Mouse (Mus musculus): ENCODE results near the gene Wdr13. TPM values are rescaled to one million over a fixed set of nuclear protein-coding genes. Genes with fewer than 3 reads are reported as not detected.
A peak's percentile ranks its signal among the peaks of the same experiment; 100 is the strongest.
"Not testable (repeated sequence)": the region's sequence is repeated elsewhere in the genome, so short reads cannot be mapped to it uniquely, and the experiment has no call there.

Gene Wdr13
- polyA plus RNA-seq, 1 experiment from 2014 or later = 45.0 TPM

DNA sequence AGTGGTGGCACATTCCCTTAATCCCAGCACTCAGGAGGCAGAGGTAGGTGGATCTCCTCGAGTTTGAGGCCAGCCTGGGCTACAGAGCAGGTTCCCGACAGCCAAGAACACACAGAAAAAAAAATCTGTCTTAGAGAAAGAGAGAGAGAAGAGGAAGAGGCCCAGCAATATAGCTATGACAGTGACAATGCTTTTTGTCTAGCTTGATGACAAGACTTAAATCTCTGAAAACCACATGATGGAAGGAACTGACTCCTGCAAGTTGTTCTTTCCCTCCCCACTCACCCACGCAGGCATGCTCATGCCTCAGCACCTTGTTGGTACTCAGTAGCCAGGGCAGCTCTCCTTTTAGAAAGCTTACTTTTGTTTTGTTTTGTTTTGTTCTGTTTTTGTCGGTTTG, 33.3 kb downstream of the Wdr13 start:
- Histone ChIP-seq H3K9me3 (no peaks in the 10 kb centered on the region), H3K9ac (no peak overlapping the region), H3K27me3 (replicated peaks) (no peaks in the 10 kb centered on the region), H3K36me3 (no peaks in the 10 kb centered on the region), H3K4me1 (no peaks in the 10 kb centered on the region), H3K4me3 (no peak overlapping the region), H3K4me2 (replicated peaks) (no peak overlapping the region), H3K27ac (no peak overlapping the region)
- no peak for ATAC-seq (ENCODE audit: low FRiP score, low read depth)
- 62% methylated on average over 4 of the region's 4 CpGs for WGBS

DNA sequence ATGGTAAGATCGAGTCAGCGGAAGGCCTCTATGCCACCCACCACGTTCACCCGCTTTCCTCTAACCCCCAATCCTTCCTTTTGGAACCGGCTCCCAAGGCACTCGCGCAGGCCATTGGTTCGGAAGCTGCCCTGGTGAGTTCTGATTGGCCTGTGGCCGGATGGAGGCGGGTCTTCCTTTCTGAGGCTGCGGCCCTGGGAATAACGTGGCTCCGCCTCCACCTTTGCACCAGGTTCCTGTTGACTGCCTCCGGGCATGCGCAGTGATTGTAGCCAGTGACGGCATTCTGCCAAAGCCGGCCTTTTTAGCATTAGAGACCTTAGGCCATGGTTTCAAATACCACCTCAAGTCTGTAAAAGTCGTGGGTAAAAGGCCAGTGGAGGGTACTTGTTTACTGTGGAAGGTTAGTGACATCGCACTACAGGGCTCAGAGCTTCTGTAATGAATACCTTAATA, 35.9 kb downstream of the Wdr13 start:
- no peaks in the 10 kb centered on the region for H3K9me3 ChIP-seq
- no peak overlapping the region for H3K9ac ChIP-seq
- H3K4me3 ChIP-seq = peak overlapping the region; percentile 11; the same call in 1 of the 2 replicates
- H3K4me2 ChIP-seq (replicated peaks) = peak overlapping the region; percentile 48
- no peaks in the 10 kb centered on the region for H3K4me1 ChIP-seq
- H3K27ac ChIP-seq = no peak overlapping the region
- ATAC-seq (ENCODE audit: low FRiP score, low read depth) = peak; percentile 96
- 14% methylated on average over 19 of the region's 19 CpGs for WGBS
- no peaks in the 10 kb centered on the region for H3K27me3 ChIP-seq (replicated peaks)
- H3K36me3 ChIP-seq = no peaks in the 10 kb centered on the region

DNA sequence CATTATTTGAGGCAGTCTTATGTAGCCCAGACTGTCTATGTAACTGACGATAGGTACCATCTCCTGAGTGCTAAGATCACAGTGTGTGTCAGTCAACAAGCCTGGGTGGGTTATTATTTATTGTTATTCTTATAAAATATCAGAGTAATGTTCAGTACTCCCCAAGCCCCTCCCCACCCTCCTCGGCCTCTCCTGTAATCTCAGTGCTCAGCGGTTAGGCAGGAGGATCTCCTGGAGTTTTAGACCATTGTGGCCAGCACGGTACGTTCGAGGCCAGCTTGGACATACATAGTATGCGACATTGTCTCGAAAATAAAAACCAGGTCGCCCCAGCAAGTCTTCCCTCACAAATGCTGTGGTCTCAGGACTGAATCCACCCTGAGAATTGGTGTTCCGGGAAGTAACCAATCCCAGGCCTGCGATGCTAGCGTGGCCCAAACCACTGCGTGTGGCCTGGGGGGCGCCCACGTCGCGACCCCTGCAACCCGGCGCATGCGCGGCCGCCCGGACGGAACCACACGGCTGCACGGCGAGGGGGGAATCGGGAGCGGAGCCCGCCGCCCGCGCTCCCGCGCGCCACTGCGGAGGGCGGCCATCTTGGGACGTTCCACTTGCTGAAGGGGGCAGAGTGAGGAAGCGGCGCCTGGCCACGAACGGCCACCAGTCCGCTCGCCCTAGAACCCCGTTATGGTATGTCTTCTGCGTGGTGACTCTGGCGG, 36.5 kb downstream of the Wdr13 start:
- WGBS = 23% methylated on average over 13 of the region's 48 CpGs
- not testable (repeated sequence) for H3K27ac ChIP-seq

GRCm38 (mm10) chrX:8095546-8095945, 37.1 kb downstream of the Wdr13 start:
- Histone ChIP-seq H3K4me3 (no peak overlapping the region), H3K9me3 (no peaks in the 10 kb centered on the region), H3K36me3 (no peaks in the 10 kb centered on the region), H3K4me1 (no peaks in the 10 kb centered on the region), H3K27ac (no peak overlapping the region), H3K27me3 (replicated peaks) (no peaks in the 10 kb centered on the region), H3K4me2 (replicated peaks) (peak overlapping the region; percentile 49), H3K9ac (no peak overlapping the region)
- ATAC-seq (ENCODE audit: low FRiP score, low read depth) = no peak
- WGBS = 88% methylated on average over 10 of the region's 10 CpGs

More for the DNA sequence above, 36.5 kb downstream of the Wdr13 start:
- H3K4me1 ChIP-seq; H3K27me3 ChIP-seq (replicated peaks); H3K9me3 ChIP-seq; H3K36me3 ChIP-seq; H3K4me3 ChIP-seq; H3K9ac ChIP-seq: not testable (repeated sequence)
- H3K4me2 ChIP-seq (replicated peaks) = peak overlapping the region; percentile 49
- peak; percentile 90 for ATAC-seq (ENCODE audit: low FRiP score, low read depth)

- WGBS = 81% methylated on average over 4 of the region's 5 CpGs
- not testable (repeated sequence) for H3K4me1 ChIP-seq; H3K36me3 ChIP-seq; ATAC-seq (ENCODE audit: low FRiP score, low read depth); H3K27ac ChIP-seq; H3K9ac ChIP-seq; H3K4me2 ChIP-seq (replicated peaks); H3K9me3 ChIP-seq; H3K4me3 ChIP-seq; H3K27me3 ChIP-seq (replicated peaks)
Observed at GRCm38 (mm10) chrX:8090954-8091347, 41.7 kb downstream of the Wdr13 start.

GRCm38 (mm10) chrX:8090346-8090953, 42.2 kb downstream of the Wdr13 start, which contains the start of gene Was:
TSS of gene Was (minus strand) at chrX:8090498.
- no peak for ATAC-seq (ENCODE audit: low FRiP score, low read depth)
- Histone ChIP-seq H3K36me3 (no peaks in the 10 kb centered on the region), H3K9ac (no peak within 1 kb of the TSS), H3K4me2 (replicated peaks) (no peak within 1 kb of the TSS), H3K9me3 (no peaks in the 10 kb centered on the region), H3K4me3 (no peak within 1 kb of the TSS), H3K4me1 (no peaks in the 10 kb centered on the region), H3K27me3 (replicated peaks) (no peaks in the 10 kb centered on the region), H3K27ac (no peak within 1 kb of the TSS)
- WGBS = 91% methylated on average over 14 of the region's 14 CpGs

GRCm38 (mm10) chrX:8089746-8090145, 42.9 kb downstream of the Wdr13 start:
- no peak for ATAC-seq (ENCODE audit: low FRiP score, low read depth)
- no peak overlapping the region for H3K27ac ChIP-seq
- 93% methylated on average over 3 of the region's 3 CpGs for WGBS
- H3K4me2 ChIP-seq (replicated peaks) = no peak overlapping the region
- no peaks in the 10 kb centered on the region for H3K27me3 ChIP-seq (replicated peaks)
- H3K9me3 ChIP-seq = no peaks in the 10 kb centered on the region
- no peak overlapping the region for H3K9ac ChIP-seq
- H3K36me3 ChIP-seq = no peaks in the 10 kb centered on the region
- no peaks in the 10 kb centered on the region for H3K4me1 ChIP-seq
- no peak overlapping the region for H3K4me3 ChIP-seq

- Histone ChIP-seq H3K27ac (no peak overlapping the region), H3K4me3 (no peak overlapping the region), H3K36me3 (no peaks in the 10 kb centered on the region), H3K9ac (no peak overlapping the region), H3K4me1 (no peaks in the 10 kb centered on the region), H3K9me3 (no peaks in the 10 kb centered on the region), H3K27me3 (replicated peaks) (no peaks in the 10 kb centered on the region), H3K4me2 (replicated peaks) (no peak overlapping the region)
- no peak for ATAC-seq (ENCODE audit: low FRiP score, low read depth)
- WGBS = 84% methylated on average over 8 of the region's 8 CpGs
Observed at GRCm38 (mm10) chrX:8085611-8086010, 47.1 kb downstream of the Wdr13 start.

DNA sequence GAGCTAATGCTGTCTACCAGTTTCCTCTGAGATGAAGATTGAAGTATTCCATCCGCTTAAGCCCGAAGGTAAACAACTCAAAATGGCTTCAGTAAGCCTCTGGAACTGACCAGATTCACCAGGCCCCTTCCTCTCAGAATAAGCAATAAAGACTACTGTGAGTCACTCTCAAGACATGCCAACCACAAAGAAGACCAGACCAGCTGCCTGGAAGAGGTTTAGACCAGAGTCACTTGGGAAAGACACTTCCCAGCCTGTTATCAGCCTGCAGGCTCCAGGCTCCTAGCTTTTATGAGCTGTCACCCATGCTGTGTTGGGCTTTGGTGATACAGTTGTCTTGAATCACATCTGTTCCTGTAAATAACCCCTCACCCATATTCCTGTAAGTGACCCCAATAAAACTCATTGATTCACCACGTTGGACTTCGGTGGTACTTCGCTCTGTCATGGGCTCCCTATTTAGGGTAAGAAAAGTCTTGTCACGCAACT, 47.9 kb downstream of the Wdr13 start:
- Histone ChIP-seq H3K9ac (no peak overlapping the region), H3K9me3 (no peaks in the 10 kb centered on the region), H3K4me3 (no peak overlapping the region), H3K36me3 (no peaks in the 10 kb centered on the region), H3K27ac (no peak overlapping the region), H3K4me2 (replicated peaks) (no peak overlapping the region), H3K4me1 (no peaks in the 10 kb centered on the region), H3K27me3 (replicated peaks) (no peaks in the 10 kb centered on the region)
- 87% methylated on average over 6 of the region's 6 CpGs for WGBS
- no peak for ATAC-seq (ENCODE audit: low FRiP score, low read depth)

- Histone ChIP-seq H3K4me1 (no peaks in the 10 kb centered on the region), H3K9me3 (no peaks in the 10 kb centered on the region), H3K4me2 (replicated peaks) (peak overlapping the region; percentile 52), H3K27ac (no peak overlapping the region), H3K4me3 (peak overlapping the region; percentile 25), H3K36me3 (peaks cover 8% of the 10 kb centered on the region), H3K27me3 (replicated peaks) (no peaks in the 10 kb centered on the region), H3K9ac (peak overlapping the region; percentile 26; the same call in 1 of the 2 replicates)
- 50% methylated on average over 3 of the region's 3 CpGs for WGBS
- peak; percentile 31 for ATAC-seq (ENCODE audit: low FRiP score, low read depth)
Observed at GRCm38 (mm10) chrX:8075104-8075503, 57.6 kb downstream of the Wdr13 start.

- no peaks in the 10 kb centered on the region for H3K4me1 ChIP-seq
- peaks cover 8% of the 10 kb centered on the region for H3K36me3 ChIP-seq
- peak within 1 kb of the TSS; percentile 56 for H3K4me2 ChIP-seq (replicated peaks)
- H3K27me3 ChIP-seq (replicated peaks) = no peaks in the 10 kb centered on the region
- H3K4me3 ChIP-seq = peak within 1 kb of the TSS; percentile 51
- WGBS = 17% methylated on average over 46 of the region's 46 CpGs
- ATAC-seq (ENCODE audit: low FRiP score, low read depth) = peak; percentile 96
- peak within 1 kb of the TSS; percentile 61 for H3K9ac ChIP-seq
- H3K27ac ChIP-seq = no peak within 1 kb of the TSS
- H3K9me3 ChIP-seq = no peaks in the 10 kb centered on the region
Observed at GRCm38 (mm10) chrX:8074430-8075014, 58.2 kb downstream of the Wdr13 start, which contains the start of gene Suv39h1. TSS of gene Suv39h1 (minus strand) at chrX:8074760.

- Histone ChIP-seq H3K4me2 (replicated peaks) (peak overlapping the region; percentile 56), H3K9ac (peak overlapping the region; percentile 61)
- WGBS = 24% methylated on average over 63 of the region's 64 CpGs
Observed at GRCm38 (mm10) chrX:8073881-8074429, 58.7 kb downstream of the Wdr13 start.

More at GRCm38 (mm10) chrX:8073881-8074429, 58.7 kb downstream of the Wdr13 start:
- Histone ChIP-seq H3K4me3 (peak overlapping the region; percentile 51), H3K27ac (no peak overlapping the region), H3K4me1 (no peaks in the 10 kb centered on the region), H3K36me3 (peaks cover 11% of the 10 kb centered on the region), H3K9me3 (no peaks in the 10 kb centered on the region), H3K27me3 (replicated peaks) (no peaks in the 10 kb centered on the region)
- ATAC-seq (ENCODE audit: low FRiP score, low read depth) = peak; percentile 34
